Mouse (Mus musculus) macrophage (primary cell): ENCODE results near the gene Shb. TPM values are rescaled to one million over a fixed set of nuclear protein-coding genes. Genes with fewer than 3 reads are reported as not detected.
A peak's percentile ranks its signal among the peaks of the same experiment; 100 is the strongest.

ENCODE experiments used
- H3K27ac ChIP-seq: fragments of 350-480 bp; formaldehyde crosslinking; 2 replicates; pipeline ENCODE4 v1.9.0; 2021
- H3K36me3 ChIP-seq: fragments of 350-480 bp; formaldehyde crosslinking; 2 replicates; pipeline ENCODE4 v1.9.0; 2021; ENCODE audit errors: inconsistent target
- H3K4me3 ChIP-seq: fragments of 350-480 bp; formaldehyde crosslinking; 2 replicates; pipeline ENCODE4 v1.9.0; 2021; ENCODE audit errors: inconsistent target
- H3K79me2 ChIP-seq: fragments of 350-480 bp; formaldehyde crosslinking; 2 replicates; pipeline ENCODE4 v1.9.0; 2021; ENCODE audit errors: inconsistent target
- WGBS: methylation state at CpG from one replicate; pipeline ENCODE4 v1.1.7; 2026; ENCODE audit warnings: inconsistent platforms; ENCODE audit not compliant: missing documents; 5-methylcytosine and 5-hydroxymethylcytosine counted together
- polyA plus RNA-seq: library from polyadenylated mRNA; stranded (reverse); fragments of 250-400 nt; gene quantifications from 3 replicates; pipeline ENCODE4 v1.2.4, GENCODE M21; 2018; ENCODE audit warnings: inconsistent platforms

Shb gene
- polyA plus RNA-seq, 1 experiment from 2014 or later = 3.2 TPM

DNA sequence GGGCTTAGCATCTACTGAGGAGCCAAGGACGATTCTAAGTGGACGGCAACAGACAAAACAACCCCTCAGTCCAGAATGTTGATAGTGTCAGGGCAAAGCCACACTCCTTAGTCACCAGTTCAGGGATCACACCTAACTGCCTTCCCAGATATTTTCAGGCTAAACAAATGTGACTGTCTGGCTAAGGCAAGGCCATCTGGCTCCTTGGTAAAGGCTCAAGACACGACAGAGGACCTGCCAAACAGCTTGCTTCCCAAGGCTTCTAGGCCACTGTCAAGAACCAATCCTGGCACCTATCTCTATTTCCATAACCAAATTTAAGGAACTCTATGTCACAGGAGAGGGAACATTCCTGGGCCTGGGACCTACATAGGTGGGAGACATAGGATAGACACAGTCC lies 101.0 kb downstream of the Shb start:
- no peaks in the 10 kb centered on the region for H3K36me3 ChIP-seq
- H3K79me2 ChIP-seq = no peaks in the 10 kb centered on the region
- no peak overlapping the region for H3K4me3 ChIP-seq
- no peak overlapping the region for H3K27ac ChIP-seq
- 96% methylated on average over 3 of the region's 3 CpGs for WGBS

GRCm38 (mm10) chr4:45429451-45429850 lies 102.8 kb downstream of the Shb start:
- Histone ChIP-seq H3K36me3 (no peaks in the 10 kb centered on the region), H3K79me2 (no peaks in the 10 kb centered on the region), H3K4me3 (no peak overlapping the region), H3K27ac (no peak overlapping the region)
- WGBS = 89% methylated on average over 7 of the region's 7 CpGs

DNA sequence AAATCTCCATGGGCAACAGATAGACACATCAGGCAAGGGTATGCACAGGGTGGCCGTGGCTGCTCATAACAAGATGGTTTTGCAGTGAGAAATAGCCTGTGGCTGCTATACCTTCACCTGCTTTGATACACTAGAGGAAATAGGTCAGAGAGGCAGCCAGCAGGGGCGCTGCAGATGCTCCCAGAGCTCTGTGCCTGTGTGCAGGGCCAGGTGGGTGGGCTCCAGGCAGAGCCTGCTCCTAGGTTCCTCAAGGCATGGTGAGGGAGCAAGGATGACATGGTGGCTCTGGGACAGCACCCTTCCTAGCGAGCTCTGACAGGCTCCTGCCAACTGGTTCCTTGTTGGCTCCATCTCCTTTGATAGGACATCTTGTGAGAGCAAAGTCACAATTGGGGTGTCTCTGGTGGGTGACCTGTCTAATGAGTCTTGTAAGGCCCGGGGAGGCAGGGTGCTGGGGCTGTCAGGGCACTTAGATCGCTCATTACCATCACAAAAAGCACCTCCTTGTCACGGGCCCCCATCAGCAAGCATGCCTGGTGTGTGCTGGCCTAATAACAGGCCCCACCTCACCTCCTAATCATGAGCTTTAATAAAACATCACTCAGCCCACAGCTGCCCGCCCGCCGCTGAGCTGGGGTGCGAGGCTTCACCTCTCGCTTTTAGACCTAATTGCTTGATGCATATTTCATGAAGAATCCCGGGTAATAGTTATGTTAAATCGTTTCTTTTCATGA lies 105.4 kb downstream of the Shb start:
- Histone ChIP-seq H3K79me2 (no peaks in the 10 kb centered on the region), H3K27ac (no peak overlapping the region), H3K4me3 (no peak overlapping the region), H3K36me3 (no peaks in the 10 kb centered on the region)
- WGBS = 93% methylated on average over 13 of the region's 13 CpGs

GRCm38 (mm10) chr4:45423406-45423805 lies 108.9 kb downstream of the Shb start:
- Histone ChIP-seq H3K36me3 (no peaks in the 10 kb centered on the region), H3K27ac (no peak overlapping the region), H3K4me3 (no peak overlapping the region), H3K79me2 (no peaks in the 10 kb centered on the region)
- WGBS = 85% methylated on average over 8 of the region's 8 CpGs

GRCm38 (mm10) chr4:45422640-45423039 lies 109.6 kb downstream of the Shb start:
- WGBS = 94% methylated on average over 10 of the region's 10 CpGs
- no peaks in the 10 kb centered on the region for H3K79me2 ChIP-seq
- H3K27ac ChIP-seq = no peak overlapping the region
- no peak overlapping the region for H3K4me3 ChIP-seq
- H3K36me3 ChIP-seq = no peaks in the 10 kb centered on the region

DNA sequence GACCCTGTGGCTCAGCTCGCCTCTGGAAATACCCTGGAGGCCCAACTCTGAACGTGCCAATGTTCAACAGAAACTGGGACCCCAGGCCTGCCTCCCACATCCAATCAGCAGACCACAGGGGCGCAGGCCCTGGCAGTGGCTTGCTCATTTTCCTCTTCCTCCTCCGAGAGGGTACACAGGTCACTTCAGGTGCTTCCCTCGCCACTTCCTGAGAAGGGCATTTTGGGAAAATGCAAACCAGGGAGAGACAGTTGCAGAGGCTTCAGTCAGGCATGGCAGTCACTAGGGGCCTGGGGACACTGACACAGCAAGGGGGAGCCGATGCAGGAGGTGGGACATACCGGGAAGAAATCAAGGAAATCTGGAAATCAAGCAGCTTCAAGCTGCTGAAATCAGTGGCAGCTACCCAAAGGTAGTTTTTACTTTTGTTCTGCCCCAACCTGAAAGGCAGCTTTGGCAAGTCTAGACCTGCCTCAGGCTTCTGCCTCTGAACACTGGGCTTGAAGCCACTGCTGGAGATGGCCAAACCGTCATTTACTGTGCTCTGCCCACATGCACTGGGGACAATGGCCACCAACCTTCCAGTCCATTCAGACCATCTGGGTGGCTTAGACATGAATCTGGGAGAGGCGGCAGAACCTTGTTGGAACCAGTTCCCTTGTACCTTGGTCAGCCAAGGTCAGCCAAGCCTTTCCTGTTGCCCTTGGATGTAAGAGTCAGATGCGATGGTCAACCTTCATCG lies 110.6 kb downstream of the Shb start:
- WGBS = 92% methylated on average over 9 of the region's 11 CpGs

DNA sequence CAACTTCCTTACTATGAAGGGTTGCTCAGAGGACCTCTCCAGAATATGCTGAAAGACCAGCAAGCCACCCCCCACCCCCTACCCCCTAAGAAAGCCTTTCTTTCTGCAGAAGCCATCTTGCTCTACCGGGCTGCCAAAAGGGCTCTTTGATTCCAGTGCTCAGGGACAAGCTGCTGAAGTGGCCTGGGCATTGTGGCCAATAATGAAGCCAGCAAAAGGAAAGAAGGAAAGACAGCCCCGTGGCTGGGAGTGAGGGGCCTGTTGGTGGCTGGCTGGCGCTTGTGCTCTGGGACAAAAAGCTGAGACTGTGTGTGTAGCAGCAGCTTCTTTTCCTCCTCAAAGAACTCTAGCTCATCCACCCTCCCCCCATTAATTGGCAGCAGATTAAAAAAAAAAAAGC lies 111.5 kb downstream of the Shb start:
- no peaks in the 10 kb centered on the region for H3K79me2 ChIP-seq
- H3K27ac ChIP-seq = no peak overlapping the region
- no peak overlapping the region for H3K4me3 ChIP-seq
- H3K36me3 ChIP-seq = no peaks in the 10 kb centered on the region
- 87% methylated on average over 3 of the region's 3 CpGs for WGBS

More for the DNA sequence above, 110.6 kb downstream of the Shb start:
- Histone ChIP-seq H3K27ac (no peak overlapping the region), H3K79me2 (no peaks in the 10 kb centered on the region), H3K36me3 (no peaks in the 10 kb centered on the region), H3K4me3 (no peak overlapping the region)

DNA sequence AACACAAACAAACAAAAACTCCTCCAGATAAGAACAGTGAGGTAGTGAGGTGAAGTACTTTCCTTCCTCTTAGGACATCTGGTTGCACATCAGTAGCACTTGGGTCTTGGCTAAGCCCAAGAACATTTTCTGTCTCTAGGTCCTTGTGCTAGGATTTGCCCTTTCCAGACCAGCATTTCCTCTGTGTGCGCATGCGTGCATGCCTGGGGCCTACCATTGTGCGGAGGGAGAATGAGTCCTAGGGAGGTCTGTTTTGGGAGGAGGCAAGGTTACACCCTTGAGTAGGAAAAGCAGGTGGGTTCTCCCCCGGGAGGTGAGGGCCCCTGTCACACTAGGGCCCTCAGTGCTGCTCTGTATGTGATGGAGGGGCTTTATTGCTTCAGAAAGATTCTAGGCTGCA lies 113.2 kb downstream of the Shb start:
- H3K4me3 ChIP-seq = no peak overlapping the region
- no peaks in the 10 kb centered on the region for H3K36me3 ChIP-seq
- 98% methylated on average over 4 of the region's 4 CpGs for WGBS
- no peak overlapping the region for H3K27ac ChIP-seq
- H3K79me2 ChIP-seq = no peaks in the 10 kb centered on the region

DNA sequence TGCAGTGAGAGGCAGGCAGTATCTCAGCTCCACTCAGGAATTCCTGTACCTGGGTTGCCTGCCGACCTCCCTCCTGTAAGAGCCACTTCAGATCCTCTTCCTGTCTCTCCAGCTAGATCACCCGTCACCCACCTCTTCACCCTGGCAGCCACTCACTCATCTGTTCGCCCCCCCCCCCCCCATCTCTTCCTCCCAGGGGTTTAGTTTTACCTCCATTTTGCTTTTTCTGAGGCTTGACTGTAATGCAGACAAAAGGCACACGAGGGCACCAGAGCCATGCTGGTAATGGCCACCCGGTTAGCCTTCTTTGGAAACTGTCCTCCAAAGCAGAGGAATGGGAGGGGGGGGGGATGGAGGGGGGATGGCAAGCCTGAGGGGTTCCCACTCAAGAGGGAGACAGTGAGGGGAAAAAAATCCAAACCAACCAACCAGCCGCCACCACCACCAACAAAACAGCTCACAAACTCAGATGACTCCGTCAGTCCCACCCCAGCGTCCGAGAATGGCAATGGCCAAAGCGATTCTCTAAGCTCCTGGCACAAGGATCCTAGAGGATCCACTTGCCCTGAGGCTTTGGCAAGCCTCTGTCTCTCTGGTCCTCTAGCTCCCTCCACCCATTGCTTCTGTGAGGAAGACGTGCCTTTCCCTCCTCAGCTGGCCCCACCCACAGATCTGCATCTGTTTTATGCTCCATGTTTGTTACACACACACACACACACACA lies 113.9 kb downstream of the Shb start:
- Histone ChIP-seq H3K4me3 (no peak overlapping the region), H3K36me3 (no peaks in the 10 kb centered on the region), H3K27ac (no peak overlapping the region), H3K79me2 (no peaks in the 10 kb centered on the region)
- 45% methylated on average over 10 of the region's 11 CpGs for WGBS

- no peaks in the 10 kb centered on the region for H3K36me3 ChIP-seq
- no peaks in the 10 kb centered on the region for H3K79me2 ChIP-seq
- no peak overlapping the region for H3K27ac ChIP-seq
- WGBS = 92% methylated on average over 7 of the region's 7 CpGs
- no peak overlapping the region for H3K4me3 ChIP-seq
Observed at GRCm38 (mm10) chr4:45416314-45416713, 116.0 kb downstream of the Shb start.

DNA sequence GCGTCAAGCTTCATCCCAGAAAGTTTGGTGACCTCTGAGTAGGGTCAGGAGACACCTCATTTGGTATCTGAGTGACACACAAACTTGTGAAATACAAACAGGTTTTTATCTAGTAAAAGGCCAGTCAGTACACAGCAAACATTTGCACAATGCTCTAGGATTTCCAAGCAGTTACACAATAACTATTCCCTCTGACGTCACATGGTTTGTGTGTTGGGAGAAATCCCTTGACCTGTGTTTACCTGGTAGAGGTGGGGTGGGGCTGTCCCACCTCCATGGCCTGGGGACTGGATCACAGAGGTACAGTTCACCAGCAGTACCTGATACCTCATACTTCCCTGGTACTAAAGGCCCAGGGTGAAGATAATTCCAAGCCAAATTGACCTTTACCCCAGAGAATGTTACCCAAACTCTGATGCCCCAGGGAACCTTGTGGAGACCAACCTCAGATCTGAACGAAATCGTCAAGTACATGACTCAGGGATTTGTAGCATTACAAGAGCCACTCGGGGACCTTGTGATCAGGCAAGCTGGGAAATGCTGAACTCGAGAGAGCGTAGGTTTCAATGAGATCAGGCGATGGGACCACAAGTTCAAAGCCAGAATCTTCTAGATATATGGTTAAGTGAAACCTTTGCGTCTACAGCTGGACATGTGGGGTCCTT lies 118.5 kb downstream of the Shb start:
- 61% methylated on average over 8 of the region's 9 CpGs for WGBS
- H3K36me3 ChIP-seq = no peaks in the 10 kb centered on the region
- no peaks in the 10 kb centered on the region for H3K79me2 ChIP-seq
- H3K27ac ChIP-seq = no peak overlapping the region
- no peak overlapping the region for H3K4me3 ChIP-seq

- 92% methylated on average over 16 of the region's 16 CpGs for WGBS
- Histone ChIP-seq H3K79me2 (peaks cover 6% of the 10 kb centered on the region), H3K36me3 (no peaks in the 10 kb centered on the region), H3K4me3 (no peak overlapping the region), H3K27ac (no peak overlapping the region)
Observed at GRCm38 (mm10) chr4:45412433-45413192, 119.7 kb downstream of the Shb start.

GRCm38 (mm10) chr4:45411181-45411790 lies 121.0 kb downstream of the Shb start:
- H3K36me3 ChIP-seq = no peaks in the 10 kb centered on the region
- H3K27ac ChIP-seq = no peak overlapping the region
- 90% methylated on average over 8 of the region's 8 CpGs for WGBS
- no peak overlapping the region for H3K4me3 ChIP-seq
- H3K79me2 ChIP-seq = peaks cover 19% of the 10 kb centered on the region

DNA sequence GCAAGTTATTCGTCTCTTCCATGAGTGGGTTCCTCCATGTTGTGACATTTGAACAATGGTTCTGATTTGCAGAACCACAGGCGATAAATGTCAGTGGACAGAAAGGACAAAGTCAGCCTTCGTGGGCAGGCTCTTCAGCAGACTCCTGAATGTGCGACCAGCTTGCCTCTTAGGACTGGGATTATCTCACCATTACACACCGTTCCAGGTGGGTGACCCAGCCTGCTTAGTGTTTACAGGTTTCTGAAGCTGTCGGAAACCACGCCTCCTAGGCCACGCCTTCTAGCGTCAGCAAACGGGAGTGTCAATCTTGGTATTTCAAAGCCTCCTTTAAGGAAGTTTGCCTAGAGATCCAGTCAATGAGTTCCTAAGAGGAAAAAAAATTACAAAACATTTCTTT lies 123.0 kb downstream of the Shb start:
- H3K4me3 ChIP-seq = peak overlapping the region; percentile 42
- peaks cover 39% of the 10 kb centered on the region for H3K79me2 ChIP-seq
- H3K36me3 ChIP-seq = no peaks in the 10 kb centered on the region; the same call in 1 of the 2 replicates
- H3K27ac ChIP-seq = peak overlapping the region; percentile 64
- WGBS = 1% methylated on average over 10 of the region's 10 CpGs
